Mouse (Mus musculus): ENCODE data around the gene Zmiz1. TPM values are rescaled to one million over a fixed set of nuclear protein-coding genes. Genes with fewer than 3 reads are reported as not detected.
A peak's percentile ranks its signal among the peaks of the same experiment; 100 is the strongest.

The Zmiz1 gene
- polyA plus RNA-seq, 1 experiment: 34.5 TPM

- Histone ChIP-seq H3K4me3 (no peak overlapping the region), H3K36me3 (ENCODE audit: control insufficient read depth, insufficient read depth) (no peaks in the 10 kb centered on the region), H3K27me3 (ENCODE audit: control insufficient read depth, insufficient read depth, insufficient read length) (no peaks in the 10 kb centered on the region), H3K4me2 (ENCODE audit: low read depth) (peak overlapping the region; percentile 49), H3K79me2 (ENCODE audit: control insufficient read depth, insufficient read depth) (peaks cover 71% of the 10 kb centered on the region), H3ac (ENCODE audit: control insufficient read depth, insufficient read length) (no peak overlapping the region)
- TF ChIP-seq TCF12 (IDR thresholded peaks at IDR 0.05; ENCODE audit: insufficient read depth, poor library complexity, severe bottlenecking) (peak; percentile 88), MYOG (IDR thresholded peaks at IDR 0.05; ENCODE audit: control insufficient read depth in 1 of 3, insufficient read depth in 1 of 3, insufficient read length in 2 of 3, low read depth in 2 of 3) (peak; percentile 30 to 94 (median 75)), POLR2A (IDR thresholded peaks at IDR 0.05; ENCODE audit: insufficient read length, low read depth) (peak; percentile 22), CEBPB (IDR thresholded peaks at IDR 0.05; ENCODE audit: insufficient read depth, poor library complexity, severe bottlenecking) (peak; percentile 93), POLR2AphosphoS2 (IDR thresholded peaks at IDR 0.05; ENCODE audit: insufficient read length, low read depth) (no peak), TCF3 (IDR thresholded peaks at IDR 0.05; ENCODE audit: insufficient read length, low read depth) (peak; percentile 71), MYOD1 (IDR thresholded peaks at IDR 0.05; ENCODE audit: control insufficient read depth in 1 of 3, insufficient read length in 2 of 3, low read depth in 2 of 3) (peak in 2 of 3 experiments; percentile 71 to 91), SRF (IDR thresholded peaks at IDR 0.05; ENCODE audit: control insufficient read depth, insufficient read length, low read depth) (no peak)
Observed at GRCm38 (mm10) chr14:25519656-25520055, 60.7 kb downstream of the Zmiz1 start.

GRCm38 (mm10) chr14:25520589-25520988 is 61.6 kb downstream of the Zmiz1 start:
- H3K4me2 ChIP-seq (ENCODE audit: low read depth): peak overlapping the region; percentile 49
- no peak overlapping the region for H3ac ChIP-seq (ENCODE audit: control insufficient read depth, insufficient read length)
- peak; percentile 8 for TF ChIP-seq POLR2AphosphoS2 (IDR thresholded peaks at IDR 0.05; ENCODE audit: insufficient read length, low read depth)
- no peak for TF ChIP-seq SRF (IDR thresholded peaks at IDR 0.05; ENCODE audit: control insufficient read depth, insufficient read length, low read depth)
- H3K4me3 ChIP-seq: no peak overlapping the region
- H3K27me3 ChIP-seq (ENCODE audit: control insufficient read depth, insufficient read depth, insufficient read length): no peaks in the 10 kb centered on the region
- peaks cover 62% of the 10 kb centered on the region for H3K79me2 ChIP-seq (ENCODE audit: control insufficient read depth, insufficient read depth)
- no peaks in the 10 kb centered on the region for H3K36me3 ChIP-seq (ENCODE audit: control insufficient read depth, insufficient read depth)

GRCm38 (mm10) chr14:25520991-25521390 is 62.0 kb downstream of the Zmiz1 start:
- no peaks in the 10 kb centered on the region for H3K27me3 ChIP-seq (ENCODE audit: control insufficient read depth, insufficient read depth, insufficient read length)
- no peak overlapping the region for H3K4me3 ChIP-seq
- H3K79me2 ChIP-seq (ENCODE audit: control insufficient read depth, insufficient read depth): peaks cover 59% of the 10 kb centered on the region
- no peak overlapping the region for H3ac ChIP-seq (ENCODE audit: control insufficient read depth, insufficient read length)
- no peak for TF ChIP-seq MYOG (IDR thresholded peaks at IDR 0.05; ENCODE audit: control insufficient read depth in 1 of 3, insufficient read depth in 1 of 3, insufficient read length in 2 of 3, low read depth in 2 of 3)
- no peak for TF ChIP-seq POLR2AphosphoS2 (IDR thresholded peaks at IDR 0.05; ENCODE audit: insufficient read length, low read depth)
- TF ChIP-seq TCF3 (IDR thresholded peaks at IDR 0.05; ENCODE audit: insufficient read length, low read depth): no peak
- TF ChIP-seq POLR2A (IDR thresholded peaks at IDR 0.05; ENCODE audit: insufficient read length, low read depth): no peak
- H3K4me2 ChIP-seq (ENCODE audit: low read depth): peak overlapping the region; percentile 49
- no peaks in the 10 kb centered on the region for H3K36me3 ChIP-seq (ENCODE audit: control insufficient read depth, insufficient read depth)

- no peak overlapping the region for H3K4me2 ChIP-seq (ENCODE audit: low read depth)
- H3ac ChIP-seq (ENCODE audit: control insufficient read depth, insufficient read length): no peak overlapping the region
- H3K4me3 ChIP-seq: no peak overlapping the region
- peaks cover 60% of the 10 kb centered on the region for H3K79me2 ChIP-seq (ENCODE audit: control insufficient read depth, insufficient read depth)
- no peaks in the 10 kb centered on the region for H3K36me3 ChIP-seq (ENCODE audit: control insufficient read depth, insufficient read depth)
- H3K27me3 ChIP-seq (ENCODE audit: control insufficient read depth, insufficient read depth, insufficient read length): no peaks in the 10 kb centered on the region
- TF ChIP-seq MYOD1 (IDR thresholded peaks at IDR 0.05; ENCODE audit: control insufficient read depth in 1 of 3, insufficient read length in 2 of 3, low read depth in 2 of 3) (peak in 2 of 3 experiments; percentile 83 to 90), TCF3 (IDR thresholded peaks at IDR 0.05; ENCODE audit: insufficient read length, low read depth) (no peak), MAX (IDR thresholded peaks at IDR 0.05; ENCODE audit: low read depth) (no peak), MYOG (IDR thresholded peaks at IDR 0.05; ENCODE audit: control insufficient read depth in 1 of 3, insufficient read depth in 1 of 3, insufficient read length in 2 of 3, low read depth in 2 of 3) (peak in 1 of 3 experiments; percentile 72), POLR2AphosphoS2 (IDR thresholded peaks at IDR 0.05; ENCODE audit: insufficient read length, low read depth) (no peak), USF1 (IDR thresholded peaks at IDR 0.05; ENCODE audit: low read depth) (no peak), POLR2A (IDR thresholded peaks at IDR 0.05; ENCODE audit: insufficient read length, low read depth) (peak; percentile 19)
Observed at GRCm38 (mm10) chr14:25521500-25521899, 62.5 kb downstream of the Zmiz1 start.

- H3K79me2 ChIP-seq (ENCODE audit: control insufficient read depth, insufficient read depth): peaks cover 56% of the 10 kb centered on the region
- no peak overlapping the region for H3K4me2 ChIP-seq (ENCODE audit: low read depth)
- no peak overlapping the region for H3K4me3 ChIP-seq
- no peaks in the 10 kb centered on the region for H3K36me3 ChIP-seq (ENCODE audit: control insufficient read depth, insufficient read depth)
- H3K27me3 ChIP-seq (ENCODE audit: control insufficient read depth, insufficient read depth, insufficient read length): no peaks in the 10 kb centered on the region
- H3ac ChIP-seq (ENCODE audit: control insufficient read depth, insufficient read length): no peak overlapping the region
- TF ChIP-seq USF1 (IDR thresholded peaks at IDR 0.05; ENCODE audit: low read depth): no peak
- no peak for TF ChIP-seq TCF12 (IDR thresholded peaks at IDR 0.05; ENCODE audit: insufficient read depth, poor library complexity, severe bottlenecking)
- no peak for TF ChIP-seq CEBPB (IDR thresholded peaks at IDR 0.05; ENCODE audit: insufficient read depth, poor library complexity, severe bottlenecking)
- TF ChIP-seq MAX (IDR thresholded peaks at IDR 0.05; ENCODE audit: low read depth): no peak
- no peak for TF ChIP-seq SRF (IDR thresholded peaks at IDR 0.05; ENCODE audit: control insufficient read depth, insufficient read length, low read depth)
- no peak for TF ChIP-seq POLR2A (IDR thresholded peaks at IDR 0.05; ENCODE audit: insufficient read length, low read depth)
- no peak for TF ChIP-seq MYOD1 (IDR thresholded peaks at IDR 0.05; ENCODE audit: control insufficient read depth in 1 of 3, insufficient read length in 2 of 3, low read depth in 2 of 3)
- TF ChIP-seq TCF3 (IDR thresholded peaks at IDR 0.05; ENCODE audit: insufficient read length, low read depth): no peak
- TF ChIP-seq REST (IDR thresholded peaks at IDR 0.05; ENCODE audit: insufficient read depth, insufficient read length): no peak
- no peak for TF ChIP-seq E2F4 (IDR thresholded peaks at IDR 0.05; ENCODE audit: insufficient read depth)
- no peak for TF ChIP-seq MYOG (IDR thresholded peaks at IDR 0.05; ENCODE audit: control insufficient read depth in 1 of 3, insufficient read depth in 1 of 3, insufficient read length in 2 of 3, low read depth in 2 of 3)
- TF ChIP-seq POLR2AphosphoS2 (IDR thresholded peaks at IDR 0.05; ENCODE audit: insufficient read length, low read depth): no peak
Observed at GRCm38 (mm10) chr14:25522415-25522814, 63.4 kb downstream of the Zmiz1 start.
